Mouse (Mus musculus) megakaryocyte, adult 5-6 weeks (primary cell): ENCODE measurements around the gene Lasp1. TPM values are rescaled to one million over a fixed set of nuclear protein-coding genes. Genes with fewer than 3 reads are reported as not detected.
"Not testable (repeated sequence)": the region's sequence is repeated elsewhere in the genome, so short reads cannot be mapped to it uniquely, and the experiment has no call there.

ENCODE experiments used
- ATAC-seq: 2 replicates; pipeline ENCODE4 v1.8.0; 2016; ENCODE audit warnings: mild to moderate bottlenecking, inconsistent platforms; ENCODE audit not compliant: poor library complexity, severe bottlenecking
- total RNA-seq, 2 experiments: library from RNA; stranded (forward) in 1 of 2; stranded (reverse) in 1 of 2; fragments of 153-499, 151-499 nt in 1 of 2; fragments of 221-1000, 200-1000 nt in 1 of 2; gene quantifications; 2 replicates each; pipeline versions ENCODE4 v1.2.3 to v1.2.4; 2015 to 2017

Gene Lasp1
- 121 and 128 TPM in 2 replicates for total RNA-seq (2015)
- total RNA-seq (2017), result 315 and 351 TPM in 2 replicates

DNA sequence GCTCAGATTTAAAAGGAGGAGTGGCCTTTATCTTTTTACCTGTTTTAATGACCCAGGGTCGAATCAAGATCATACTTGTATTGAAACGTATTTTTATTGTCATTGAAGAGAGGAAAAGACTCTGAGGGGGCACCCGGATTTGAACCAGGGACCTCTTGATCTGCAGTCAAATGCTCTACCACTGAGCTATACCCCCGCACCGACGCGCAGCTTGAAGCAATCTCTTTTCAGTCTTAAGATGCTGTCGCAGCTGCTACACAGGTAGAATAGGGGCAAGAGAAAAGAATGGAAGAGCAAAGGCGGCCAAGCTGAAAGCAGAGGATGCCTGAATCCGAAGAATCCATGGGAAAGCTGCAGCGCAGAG, at the start of gene Lasp1:
TSS of gene Lasp1 (plus strand) at position 219 of the 364 bp plus-strand sequence.
- ATAC-seq, result no peak

DNA sequence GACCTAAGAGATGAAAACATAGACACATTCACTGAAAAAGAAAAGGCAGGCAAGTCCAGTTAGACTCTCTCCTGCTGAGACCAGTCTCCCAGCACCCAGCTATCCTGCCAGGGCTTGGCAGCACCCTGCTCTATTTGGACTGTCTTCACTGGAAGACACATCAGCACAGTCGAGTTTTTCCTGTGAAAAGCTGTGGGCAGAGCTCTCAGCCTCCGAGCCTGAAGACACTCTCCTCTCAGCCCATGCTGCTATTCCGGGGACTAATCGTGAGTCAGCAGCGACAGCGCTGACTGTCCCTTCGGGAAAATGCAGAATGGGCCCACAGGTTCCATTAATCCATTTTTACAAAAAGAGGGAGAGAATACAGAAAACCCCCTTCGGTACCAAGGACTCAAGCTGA, 45.5 kb upstream of the Lasp1 start:
- no peak for ATAC-seq

DNA sequence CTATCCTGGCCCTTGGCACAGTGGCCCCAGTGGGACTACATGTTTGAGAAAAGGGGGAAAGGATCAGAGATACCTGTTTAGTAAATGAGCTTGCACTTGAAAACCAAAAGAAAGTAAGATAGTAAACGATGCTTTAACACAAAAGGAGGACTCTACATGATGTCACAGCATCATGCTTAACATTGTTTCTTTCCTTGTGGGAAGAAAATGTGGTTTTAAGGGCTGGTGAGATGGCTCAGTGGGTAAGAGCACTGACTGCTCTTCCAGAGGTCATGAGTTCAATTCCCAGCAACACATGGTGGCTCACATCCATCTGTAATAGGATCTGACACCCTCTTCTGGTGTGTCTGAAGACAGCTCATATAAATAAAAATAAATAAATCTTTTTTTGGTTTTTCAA, 40.7 kb upstream of the Lasp1 start:
- ATAC-seq, result no peak

DNA sequence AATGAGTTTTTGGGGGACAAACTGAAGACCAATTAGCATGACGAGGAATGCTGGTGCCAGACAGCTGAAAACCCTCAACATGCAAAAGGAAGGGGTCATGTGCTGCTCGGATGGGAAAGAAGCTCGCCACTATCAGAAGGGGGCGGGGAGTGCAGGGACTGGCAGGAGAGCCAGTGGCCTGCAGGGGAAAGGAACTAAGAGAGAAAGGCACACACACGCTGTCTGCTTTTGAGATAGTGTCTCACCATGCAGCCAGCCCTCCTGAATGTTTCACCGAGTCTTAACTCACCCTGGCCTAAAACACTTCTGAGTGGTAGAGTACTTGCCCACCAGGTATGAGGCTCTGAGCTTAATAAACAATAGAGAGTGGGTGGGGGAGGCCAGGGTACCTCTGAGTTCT, 39.9 kb upstream of the Lasp1 start:
- no peak for ATAC-seq

DNA sequence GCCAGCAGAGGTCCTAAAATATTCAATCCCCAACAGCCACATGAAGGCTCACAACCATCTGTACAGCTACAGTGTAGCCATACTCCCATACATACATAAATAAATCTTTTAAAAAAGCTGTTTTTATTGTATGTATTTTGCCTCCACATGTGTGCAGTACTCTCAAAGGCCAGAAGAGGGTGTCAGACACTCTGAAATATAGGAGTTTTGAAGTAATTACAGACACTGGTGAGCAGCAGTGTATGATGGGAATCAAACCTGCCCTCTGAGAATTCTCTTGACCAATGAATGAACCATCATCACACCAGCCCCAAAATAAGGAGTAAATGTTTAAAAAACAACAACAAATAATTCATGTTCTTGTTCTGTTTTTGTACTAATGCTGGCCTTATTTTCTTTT, 37.2 kb upstream of the Lasp1 start:
- no peak for ATAC-seq

DNA sequence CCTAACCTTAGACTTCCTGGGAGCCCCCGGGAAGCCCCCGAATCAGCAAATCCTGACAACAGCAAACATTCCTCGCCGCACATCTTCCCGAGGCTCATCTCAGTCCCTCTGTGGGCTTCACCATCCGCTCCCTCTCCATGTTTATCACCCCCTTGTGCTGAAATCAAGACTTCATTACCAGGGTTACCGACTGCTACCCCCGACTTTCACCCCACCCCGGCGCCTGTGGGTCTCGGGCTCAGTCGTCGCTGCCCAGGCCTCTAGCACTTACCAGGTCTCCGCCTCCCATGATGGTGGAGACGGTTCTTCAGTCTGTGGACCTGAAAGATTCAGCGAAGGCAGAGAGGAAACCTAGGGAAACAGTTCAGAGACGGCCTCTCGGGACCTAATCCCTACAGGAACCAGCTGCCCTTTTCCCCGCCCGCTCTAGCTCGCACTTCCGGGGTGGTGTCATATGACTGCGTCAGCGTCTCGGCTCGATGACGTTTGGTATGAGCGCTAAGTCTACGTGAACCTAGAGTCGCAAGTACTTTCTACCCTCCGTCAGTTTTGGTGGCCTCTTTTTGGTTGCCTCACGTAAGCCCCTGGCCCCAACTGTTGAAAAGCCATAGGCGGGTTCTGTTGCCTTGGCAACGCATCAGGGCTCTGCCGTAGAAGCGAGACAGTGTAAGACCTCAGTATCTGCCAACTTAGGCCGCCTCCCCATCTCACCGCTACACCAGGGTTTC, 32.5 kb upstream of the Lasp1 start, which contains the start of gene Cwc25:
TSS of gene Cwc25 (minus strand) at position 403 of the 728 bp plus-strand sequence.
- ATAC-seq, result peak; percentile 99

DNA sequence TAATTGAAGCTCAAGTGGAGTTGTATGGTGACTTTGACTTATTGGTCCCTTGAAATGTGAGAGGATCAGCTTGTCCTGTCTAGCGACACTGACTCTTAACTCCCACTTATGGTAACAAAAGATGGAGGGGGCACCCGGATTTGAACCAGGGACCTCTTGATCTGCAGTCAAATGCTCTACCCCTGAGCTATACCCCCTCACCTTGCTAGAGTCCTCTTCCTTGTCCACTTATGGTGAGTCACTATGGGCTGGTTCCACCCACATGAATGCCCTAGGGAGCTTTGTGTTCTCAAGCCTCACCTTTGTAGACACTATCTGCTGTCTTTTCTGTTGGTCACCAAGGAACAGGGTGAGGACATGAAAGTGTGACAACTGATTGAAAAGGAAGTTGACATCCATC, 29.1 kb upstream of the Lasp1 start:
- ATAC-seq, result no peak

DNA sequence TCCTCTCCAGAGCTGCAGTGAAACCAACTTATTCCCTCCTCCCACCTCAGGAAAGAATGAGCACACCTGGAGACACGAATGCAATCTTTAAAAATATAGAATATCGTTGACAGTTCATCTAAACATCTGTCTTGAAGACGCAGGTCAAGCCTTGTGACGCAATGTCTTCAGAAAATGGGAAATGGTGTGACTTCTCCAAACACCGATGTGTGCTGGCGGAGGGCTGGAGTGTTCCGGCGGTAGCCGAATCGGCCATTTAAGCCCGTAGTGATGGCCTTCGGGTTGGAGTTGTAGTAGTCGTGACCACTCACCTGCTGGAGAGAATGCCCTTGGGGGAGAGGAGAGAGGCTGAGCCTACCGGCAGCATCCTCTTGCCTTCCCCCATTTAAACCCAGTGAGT, 27.4 kb upstream of the Lasp1 start:
- ATAC-seq, result peak; percentile 58; the same call in 1 of the 2 replicates

DNA sequence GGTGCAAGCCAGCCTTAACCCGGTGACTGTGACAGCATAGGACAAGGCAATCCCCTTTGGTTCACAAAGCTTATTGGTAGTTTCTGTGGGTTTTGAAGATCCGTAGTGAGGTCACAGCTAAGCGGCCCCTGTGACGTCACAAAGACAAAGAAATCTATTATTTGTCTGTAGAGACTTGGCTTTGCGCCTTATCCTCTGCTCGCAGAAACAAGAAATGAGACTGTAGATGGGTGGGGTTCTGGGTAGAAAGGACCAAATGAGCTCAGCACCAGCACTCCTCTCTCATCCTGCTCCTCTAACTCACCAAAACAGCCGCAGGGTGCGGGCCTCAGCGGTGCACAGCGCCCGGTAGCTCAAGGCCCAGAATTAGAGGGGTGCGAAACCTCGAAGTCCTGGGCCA, 23.6 kb upstream of the Lasp1 start:
- no peak for ATAC-seq

DNA sequence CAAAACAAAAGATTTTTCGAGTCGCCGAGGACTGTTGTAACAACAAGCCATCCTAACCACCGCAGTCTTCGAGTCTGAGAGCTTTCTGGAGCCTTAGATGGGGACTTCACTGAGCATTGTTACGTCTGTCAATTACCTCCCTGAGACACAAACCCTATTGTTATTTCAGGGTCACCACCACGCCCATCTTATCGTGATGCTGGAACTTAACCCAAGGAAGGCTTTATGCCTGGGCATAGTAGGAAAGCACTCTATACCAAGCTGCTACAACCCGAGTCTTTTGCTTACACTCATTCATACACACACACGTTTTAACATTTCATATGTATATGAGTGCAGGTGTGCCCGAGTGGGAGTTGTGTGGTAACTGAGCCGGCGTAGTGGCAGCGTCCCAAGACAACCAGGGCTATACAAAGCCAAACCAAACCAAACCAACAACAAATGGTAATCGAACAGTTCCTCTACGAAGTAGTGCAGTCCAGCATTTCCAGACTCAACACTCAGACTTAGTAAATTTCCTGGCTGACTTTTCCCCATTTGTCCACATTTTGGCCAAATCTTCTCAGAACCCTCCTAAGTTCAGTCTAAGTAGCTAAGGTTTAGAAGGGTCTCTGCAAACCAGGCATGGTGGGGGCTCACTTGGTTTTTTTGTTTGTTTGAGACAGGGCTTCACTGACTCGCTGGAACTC, 22.8 kb upstream of the Lasp1 start, which contains the start of gene 1700001P01Rik:
TSS of gene 1700001P01Rik (minus strand) at position 111 of the 689 bp plus-strand sequence.
- no peak for ATAC-seq

DNA sequence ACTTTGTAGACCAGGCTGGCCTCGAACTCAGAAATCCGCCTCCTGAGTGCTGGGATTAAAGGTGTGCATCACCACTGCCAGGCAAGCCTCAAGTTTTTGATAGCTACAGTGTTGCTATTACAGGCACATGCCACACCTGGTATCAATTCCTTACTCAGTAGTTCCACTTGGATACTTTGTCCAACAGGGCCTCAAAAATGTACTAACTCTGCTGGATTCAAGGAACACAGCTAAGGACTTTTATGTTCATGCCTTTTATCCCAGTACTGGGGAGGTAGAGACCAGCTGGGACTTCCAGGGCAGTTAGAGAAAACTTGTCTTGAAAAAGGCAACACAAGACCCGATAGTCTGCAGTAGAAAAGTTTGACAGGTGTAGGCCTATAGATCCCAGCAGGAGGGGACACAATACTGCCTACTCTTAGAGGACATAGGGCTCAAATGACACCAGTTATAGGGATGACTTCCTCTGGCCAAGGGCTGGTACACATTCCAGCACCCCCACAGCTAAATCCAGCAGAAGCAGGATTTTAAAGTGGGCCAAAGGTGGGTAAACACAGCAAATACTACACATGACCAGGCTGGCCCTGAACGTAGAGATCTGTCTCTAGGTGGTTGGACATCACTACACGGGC, 22.2 kb upstream of the Lasp1 start:
- no peak for ATAC-seq

DNA sequence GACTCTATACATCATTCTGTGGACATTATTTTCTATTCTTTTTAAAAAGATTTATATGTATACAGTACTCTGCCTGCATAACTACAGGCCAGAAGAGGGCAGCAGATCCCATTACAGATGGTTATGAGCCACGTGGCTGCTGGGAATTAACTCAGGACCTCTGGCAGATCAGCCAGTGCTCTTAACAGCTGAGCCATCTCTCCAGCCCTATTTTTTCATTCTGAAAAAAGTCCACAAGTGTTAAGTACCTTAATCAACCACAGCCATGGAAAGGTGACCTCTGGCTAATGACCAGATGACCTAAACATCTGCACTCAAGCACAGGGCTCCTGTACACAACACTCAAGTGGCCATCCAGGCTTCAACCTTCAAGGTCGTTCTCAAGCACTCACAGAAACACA, 21.7 kb upstream of the Lasp1 start:
- no peak for ATAC-seq

DNA sequence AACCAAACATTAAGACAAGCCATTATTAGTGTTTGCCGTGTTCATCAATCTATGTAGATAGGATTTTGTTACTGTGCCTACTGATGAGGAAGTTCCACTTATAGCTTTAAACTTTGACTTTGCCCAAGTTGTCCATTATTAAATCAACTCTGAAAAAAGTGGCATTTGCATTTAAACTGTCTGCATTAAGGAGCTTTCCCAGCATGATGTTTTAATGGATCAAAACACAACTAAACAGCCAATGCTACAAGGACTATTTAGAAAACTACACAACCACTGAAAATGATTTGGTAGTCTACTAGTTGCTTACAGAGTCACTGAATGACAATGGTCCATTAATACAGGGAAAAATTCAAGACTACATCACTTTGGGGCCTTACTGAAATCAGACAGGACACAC, 19.9 kb upstream of the Lasp1 start:
- ATAC-seq, result no peak

DNA sequence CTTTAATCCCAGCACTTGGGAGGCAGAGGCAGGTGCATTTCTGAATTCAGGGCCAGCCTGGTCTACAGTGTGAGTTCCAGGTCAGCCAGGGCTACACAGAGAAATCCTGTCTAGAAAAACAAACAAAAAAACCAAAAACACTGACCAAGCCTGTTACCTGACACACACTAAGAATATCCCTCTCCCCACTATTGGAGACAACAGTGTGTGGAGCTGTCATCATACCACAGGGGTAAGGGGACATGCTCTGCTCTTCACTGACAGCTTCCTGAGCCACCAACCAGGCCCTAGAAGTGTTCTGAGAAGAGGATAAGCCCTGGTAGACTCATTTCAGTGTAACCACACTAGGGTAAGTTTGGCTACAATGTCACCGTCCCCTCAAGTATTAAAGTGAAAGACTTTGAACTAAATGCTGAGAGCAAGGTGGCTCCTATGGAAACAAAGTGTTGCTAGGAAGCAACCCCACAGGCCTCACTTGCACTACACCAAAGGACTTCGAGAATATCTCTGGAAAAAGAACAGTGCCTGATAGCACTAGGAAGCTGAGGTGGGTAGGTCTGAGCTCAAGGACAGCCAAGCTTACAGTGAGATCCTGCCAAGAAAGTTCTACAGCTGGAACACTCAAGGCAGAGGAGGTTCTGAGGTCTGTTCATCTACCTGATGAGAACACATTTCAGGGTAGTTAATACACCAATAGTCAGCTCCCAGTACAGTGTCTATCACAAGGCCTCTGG, 18.7 kb upstream of the Lasp1 start:
- no peak for ATAC-seq

DNA sequence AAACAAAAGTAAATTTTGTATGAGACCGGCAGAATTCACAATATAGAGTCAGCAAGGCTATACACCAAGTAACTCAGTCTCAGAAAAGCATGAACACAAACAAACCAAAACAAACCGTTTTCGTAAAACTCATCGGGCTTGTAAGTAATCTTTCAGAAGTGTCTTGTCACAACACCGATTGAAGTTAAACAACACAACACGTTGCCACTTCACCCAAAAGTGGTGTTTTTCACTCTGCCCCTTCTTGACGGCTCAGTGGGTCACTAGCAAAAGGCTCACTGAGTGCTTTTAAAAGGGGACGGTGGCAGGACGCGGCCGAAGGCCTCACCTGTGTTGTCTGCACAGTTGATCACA, 17.3 kb upstream of the Lasp1 start:
- ATAC-seq, result no peak

DNA sequence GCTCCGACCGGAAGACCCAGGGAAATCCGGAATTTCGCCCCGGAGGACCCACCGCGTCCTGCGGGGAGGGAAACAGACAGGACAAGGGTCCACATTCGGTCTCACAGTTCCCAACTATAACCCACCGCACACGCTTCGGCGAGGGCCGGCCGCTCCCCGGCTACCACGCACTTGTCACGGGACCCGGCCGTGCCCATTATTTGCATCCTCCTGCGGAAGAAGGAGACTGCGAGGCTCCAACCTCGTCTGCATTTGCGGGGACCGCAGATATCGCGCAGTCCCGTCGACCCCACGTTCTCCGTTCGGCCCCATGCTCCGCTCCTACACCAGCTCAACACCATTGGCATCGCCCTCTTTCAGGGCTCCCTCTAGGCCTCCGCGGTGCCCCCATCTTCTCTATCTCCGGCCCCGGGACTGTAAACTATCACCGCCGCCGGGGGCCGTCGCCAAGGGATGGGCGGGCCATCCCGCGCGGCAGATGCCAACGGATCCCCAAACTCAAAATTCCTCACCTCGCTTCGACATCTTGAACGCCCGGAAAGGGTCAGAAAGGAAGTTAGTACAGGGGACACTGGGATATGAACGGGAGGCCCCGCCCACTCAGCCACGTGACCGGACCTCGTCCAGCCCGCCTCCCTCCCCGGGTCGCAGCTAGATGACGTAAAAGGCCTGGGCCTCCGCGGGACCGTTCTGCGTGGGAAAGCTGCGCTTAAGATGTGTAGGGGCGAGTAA, 16.8 kb upstream of the Lasp1 start, which contains the start of gene Rpl23:
TSS of gene Rpl23 (minus strand) at position 606 of the 732 bp plus-strand sequence.
- peak; percentile 99 for ATAC-seq

DNA sequence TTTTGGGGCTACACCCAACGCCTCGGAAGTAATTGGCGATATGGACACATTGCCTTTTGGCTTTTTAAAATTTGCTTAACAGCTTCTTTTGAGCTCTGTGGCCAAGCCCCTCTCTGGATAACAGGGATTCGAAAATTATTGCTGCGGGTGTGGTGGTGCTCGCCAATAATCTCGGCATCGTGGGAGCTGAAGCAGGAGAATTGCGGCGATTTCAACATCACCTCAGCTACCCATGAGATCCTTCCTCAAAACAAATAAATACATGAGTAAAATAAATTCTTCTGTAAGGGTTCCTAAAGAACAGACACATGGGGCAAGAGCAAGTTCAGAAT, 16.3 kb upstream of the Lasp1 start:
- ATAC-seq, result peak; percentile 34

DNA sequence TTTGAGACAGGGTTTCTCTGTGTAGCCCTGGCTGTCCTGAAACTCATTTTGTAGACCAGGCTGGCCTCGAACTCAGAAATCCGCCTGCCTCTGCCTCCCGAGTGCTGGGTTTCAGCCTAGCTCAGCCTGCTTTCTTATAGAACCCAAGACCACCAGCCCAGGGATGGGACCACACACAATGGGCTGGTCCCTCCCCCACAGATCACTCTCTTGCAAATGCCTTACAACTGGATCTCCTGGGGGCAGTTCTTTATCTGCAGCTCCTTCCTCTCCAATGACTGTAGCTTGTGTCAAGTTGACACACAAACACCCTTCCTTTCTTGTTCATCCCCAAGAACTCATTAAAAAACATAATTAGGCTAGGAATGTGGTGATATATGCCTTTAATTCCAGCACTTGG, 10.8 kb upstream of the Lasp1 start:
- ATAC-seq, result no peak

DNA sequence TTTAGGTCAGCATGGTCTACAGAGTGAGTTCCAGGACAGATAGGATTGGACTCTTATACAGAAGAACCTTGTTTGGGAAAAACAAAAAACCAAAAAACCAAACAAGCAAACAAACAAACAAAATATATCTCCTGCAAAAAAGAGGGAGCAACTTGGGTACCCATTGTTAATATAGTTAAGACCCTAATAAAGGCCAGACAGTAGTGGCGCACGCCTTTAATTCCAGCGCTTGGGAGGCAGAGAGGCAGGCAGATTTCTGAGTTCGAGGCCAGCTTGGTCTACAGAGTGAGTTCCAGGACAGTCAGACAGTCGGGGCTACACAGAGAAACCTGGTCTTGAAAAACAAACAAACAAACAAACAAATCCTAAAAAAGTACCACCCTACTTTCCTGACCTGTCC, 9.1 kb upstream of the Lasp1 start:
- ATAC-seq, result no peak

DNA sequence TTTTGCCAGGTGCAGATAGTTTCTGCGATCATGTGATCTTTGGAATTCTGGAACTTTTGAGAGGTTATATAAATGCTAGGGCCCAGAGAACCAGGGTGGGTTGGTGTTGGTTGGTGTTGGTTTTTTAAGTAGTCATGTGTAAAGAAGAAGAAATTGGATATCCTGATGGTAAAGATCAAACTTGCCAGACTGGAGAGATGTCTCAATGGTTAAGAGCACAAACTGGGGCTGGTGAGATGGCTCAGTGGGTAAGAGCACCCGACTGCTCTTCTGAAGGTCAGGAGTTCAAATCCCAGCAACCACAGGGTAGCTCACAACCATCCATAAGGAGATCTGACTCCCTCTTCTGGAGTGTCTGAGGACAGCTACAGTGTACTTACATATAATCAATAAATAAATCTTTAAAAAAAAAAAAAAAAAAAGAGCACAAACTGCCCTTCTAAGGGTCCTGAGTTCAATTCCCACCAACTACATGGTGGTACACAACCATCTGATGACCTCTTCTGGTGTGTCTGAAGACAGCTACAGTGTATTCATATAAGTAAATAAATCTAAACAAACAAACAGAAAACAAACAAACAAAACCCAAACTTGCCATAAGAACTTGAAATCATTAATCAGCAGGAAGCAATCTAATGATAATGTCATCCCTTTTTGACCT, 7.9 kb upstream of the Lasp1 start:
- ATAC-seq, result not testable (repeated sequence)
